Mouse (Mus musculus) kidney, adult 2 months (tissue): ENCODE measurements around the gene Pak1. TPM values are rescaled to one million over a fixed set of nuclear protein-coding genes. Genes with fewer than 3 reads are reported as not detected.

ENCODE experiments used
- DNase-seq: peaks from one replicate; pipeline ENCODE4 v3.0.0; 2021
- H3K27ac ChIP-seq: fragments of 200-500 bp; 2 replicates; pipeline ENCODE4 v1.5.1; 2012; ENCODE audit warnings: low read depth, low read length, control low read depth, inconsistent platforms; ENCODE audit not compliant: insufficient read depth
- H3K27me3 ChIP-seq: fragments of 200-500 bp; replicated peaks from 2 replicates; pipeline ENCODE4 v1.6.1; 2012; ENCODE audit warnings: mild to moderate bottlenecking, moderate library complexity, low read length, inconsistent platforms; ENCODE audit not compliant: control insufficient read depth, insufficient read depth
- H3K36me3 ChIP-seq: fragments of 200-500 bp; 2 replicates; pipeline ENCODE4 v1.6.1; 2012; ENCODE audit warnings: mild to moderate bottlenecking, moderate library complexity, low read length, inconsistent platforms; ENCODE audit not compliant: control insufficient read depth, insufficient read depth
- H3K4me1 ChIP-seq: fragments of 200-500 bp; 2 replicates; pipeline ENCODE4 v1.6.1; 2011; ENCODE audit warnings: low read length; ENCODE audit not compliant: control insufficient read depth, insufficient read depth
- H3K4me3 ChIP-seq: fragments of 200-500 bp; 2 replicates; pipeline ENCODE4 v1.5.1; 2011; ENCODE audit warnings: mild to moderate bottlenecking, low read depth, low read length, control low read depth; ENCODE audit not compliant: insufficient read depth
- CTCF ChIP-seq: fragments of 200-500 bp; conservative IDR thresholded peaks from 2 replicates; pipeline ENCODE4 v1.5.1; 2011; ENCODE audit warnings: low read depth, mild to moderate bottlenecking, control low read depth, low read length, moderate library complexity, mixed read lengths; ENCODE audit not compliant: insufficient read depth, insufficient read length
- POLR2A ChIP-seq: fragments of 200-500 bp; IDR thresholded peaks from one replicate; pipeline ENCODE4 v1.6.1; 2011; ENCODE audit warnings: low read depth, low read length, control low read depth
- WGBS: fragments of 180-500 bp; shearing (Covaris S2); methylation state at CpG from one replicate; pipeline ENCODE4 v1.1.7; 2018; 5-methylcytosine and 5-hydroxymethylcytosine counted together
- polyA plus RNA-seq: library from polyadenylated mRNA; depleted of rRNA; stranded (reverse); fragments of >200 nt; gene quantifications from 2 replicates; pipeline ENCODE4 v1.2.3, GENCODE M21; 2012

Pak1 gene
- polyA plus RNA-seq, 1 experiment = 30.3 TPM

GRCm38 (mm10) chr7:97780815-97781214, 7.5 kb upstream of the Pak1 start:
- Histone ChIP-seq H3K4me1 (peaks cover 19% of the 10 kb centered on the region), H3K4me3 (no peak overlapping the region), H3K27me3 (no peaks in the 10 kb centered on the region), H3K36me3 (no peaks in the 10 kb centered on the region), H3K27ac (peak overlapping the region; percentile 88)
- TF ChIP-seq POLR2A = no peak
- WGBS = 44% methylated on average over 1 of the region's 1 CpGs
- DNase-seq = no peak

- WGBS = 51% methylated on average over 8 of the region's 8 CpGs
- H3K27me3 ChIP-seq = no peaks in the 10 kb centered on the region
- TF ChIP-seq POLR2A (no peak), CTCF (no peak)
- H3K4me1 ChIP-seq = peaks cover 19% of the 10 kb centered on the region
- H3K4me3 ChIP-seq = no peak overlapping the region
- H3K27ac ChIP-seq = peak overlapping the region; percentile 88
- DNase-seq = peak; percentile 68
- no peaks in the 10 kb centered on the region for H3K36me3 ChIP-seq
Measured at GRCm38 (mm10) chr7:97781496-97781895, 6.8 kb upstream of the Pak1 start.

GRCm38 (mm10) chr7:97783523-97783922, 4.8 kb upstream of the Pak1 start:
- Histone ChIP-seq H3K4me3 (no peak overlapping the region), H3K4me1 (peaks cover 22% of the 10 kb centered on the region), H3K36me3 (no peaks in the 10 kb centered on the region), H3K27me3 (no peaks in the 10 kb centered on the region), H3K27ac (no peak overlapping the region)
- TF ChIP-seq POLR2A (no peak), CTCF (no peak)
- no peak for DNase-seq
- 61% methylated on average over 5 of the region's 5 CpGs for WGBS

- peak overlapping the region; percentile 60 for H3K27ac ChIP-seq
- DNase-seq = no peak
- TF ChIP-seq POLR2A (no peak), CTCF (no peak)
- peaks cover 6% of the 10 kb centered on the region; the same call in 1 of the 2 replicates for H3K4me1 ChIP-seq
- WGBS = 1% methylated on average over 83 of the region's 84 CpGs
- peak overlapping the region; percentile 100 for H3K4me3 ChIP-seq
- no peaks in the 10 kb centered on the region for H3K27me3 ChIP-seq
- H3K36me3 ChIP-seq = no peaks in the 10 kb centered on the region
Measured at GRCm38 (mm10) chr7:97788669-97789483, 535 bp downstream of the Pak1 start.

DNA sequence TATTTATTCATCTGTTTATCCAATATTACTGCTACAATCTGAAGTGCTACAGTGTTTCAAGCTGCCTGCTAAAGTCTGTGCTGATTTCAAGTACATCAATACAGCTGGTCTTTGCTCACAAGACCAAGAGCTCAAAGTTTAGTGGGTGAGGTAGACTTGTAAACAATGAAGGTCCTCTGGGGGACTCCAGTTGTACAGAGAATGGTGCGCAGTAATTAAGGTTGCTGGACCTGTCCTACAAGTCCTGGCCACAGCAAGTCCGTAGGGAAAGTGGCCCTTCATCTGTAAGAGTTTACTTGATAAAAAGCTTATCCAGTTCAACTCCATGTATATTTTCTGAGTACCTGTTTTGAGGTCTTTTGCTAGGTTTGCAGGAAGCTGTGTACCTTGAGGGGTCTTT, 1.9 kb downstream of the Pak1 start:
- WGBS = 57% methylated on average over 2 of the region's 2 CpGs
- H3K4me1 ChIP-seq = peaks cover 6% of the 10 kb centered on the region; the same call in 1 of the 2 replicates
- H3K27ac ChIP-seq = no peak overlapping the region
- no peak overlapping the region for H3K4me3 ChIP-seq
- peak; percentile 22 for DNase-seq
- H3K36me3 ChIP-seq = no peaks in the 10 kb centered on the region
- TF ChIP-seq CTCF (no peak), POLR2A (no peak)
- H3K27me3 ChIP-seq = no peaks in the 10 kb centered on the region

DNA sequence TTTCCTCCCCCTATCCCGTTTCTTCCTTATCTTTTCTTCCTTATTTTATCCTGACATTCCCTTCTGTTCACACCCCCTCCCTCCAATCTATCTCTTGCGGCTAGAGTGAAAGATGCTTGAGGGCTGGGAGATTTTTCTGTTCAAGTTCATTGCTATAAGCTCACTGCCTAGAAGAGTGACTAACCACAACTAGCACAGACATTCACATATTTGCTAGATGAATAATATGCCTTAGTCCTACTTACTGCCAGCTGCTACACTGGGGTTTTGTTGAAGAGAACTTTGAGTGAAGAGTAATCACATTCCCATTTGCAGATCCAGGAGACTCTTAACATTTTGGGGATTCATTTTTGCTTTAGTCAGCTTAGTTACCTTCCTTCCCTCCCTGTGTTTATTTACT, 4.0 kb downstream of the Pak1 start:
- WGBS = 59% methylated on average over 2 of the region's 2 CpGs
- Histone ChIP-seq H3K27me3 (no peaks in the 10 kb centered on the region), H3K4me1 (peaks cover 6% of the 10 kb centered on the region; the same call in 1 of the 2 replicates)

GRCm38 (mm10) chr7:97803116-97803515, 14.8 kb downstream of the Pak1 start:
- Histone ChIP-seq H3K27me3 (no peaks in the 10 kb centered on the region), H3K36me3 (no peaks in the 10 kb centered on the region), H3K4me3 (no peak overlapping the region), H3K27ac (no peak overlapping the region), H3K4me1 (peaks cover 3% of the 10 kb centered on the region; the same call in 1 of the 2 replicates)
- WGBS = 82% methylated on average over 2 of the region's 2 CpGs
- no peak for DNase-seq
- TF ChIP-seq POLR2A (no peak), CTCF (no peak)

More for the DNA sequence above, 4.0 kb downstream of the Pak1 start:
- no peak for TF ChIP-seq POLR2A
- no peak for TF ChIP-seq CTCF
- no peak for DNase-seq
- no peaks in the 10 kb centered on the region for H3K36me3 ChIP-seq
- no peak overlapping the region for H3K4me3 ChIP-seq
- no peak overlapping the region for H3K27ac ChIP-seq
